Mouse (Mus musculus) liver, adult (tissue): ENCODE results near the gene Cmss1.

Source experiments
- GATA4 ChIP-seq: IDR thresholded peaks from 2 replicates; pipeline ENCODE4 v1.6.1; 2014; ENCODE audit warnings: mild to moderate bottlenecking, low read length; ENCODE audit not compliant: insufficient replicate concordance

The Cmss1 gene

DNA sequence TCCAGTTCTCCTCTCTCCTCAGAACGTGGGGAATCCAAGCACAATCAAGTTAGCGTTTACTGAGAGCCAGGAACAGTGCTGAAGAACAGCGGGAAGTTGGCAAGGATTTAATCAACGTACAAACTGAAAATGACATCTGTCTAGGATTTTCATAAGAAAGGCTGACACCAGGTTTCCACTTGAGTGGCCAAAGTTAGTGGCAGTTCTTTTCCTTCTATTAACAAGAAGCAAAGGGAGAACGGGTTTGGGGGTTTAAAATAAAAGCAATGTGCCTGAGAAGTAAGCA, 266.1 kb downstream of the Cmss1 start:
- no peak for TF ChIP-seq GATA4

DNA sequence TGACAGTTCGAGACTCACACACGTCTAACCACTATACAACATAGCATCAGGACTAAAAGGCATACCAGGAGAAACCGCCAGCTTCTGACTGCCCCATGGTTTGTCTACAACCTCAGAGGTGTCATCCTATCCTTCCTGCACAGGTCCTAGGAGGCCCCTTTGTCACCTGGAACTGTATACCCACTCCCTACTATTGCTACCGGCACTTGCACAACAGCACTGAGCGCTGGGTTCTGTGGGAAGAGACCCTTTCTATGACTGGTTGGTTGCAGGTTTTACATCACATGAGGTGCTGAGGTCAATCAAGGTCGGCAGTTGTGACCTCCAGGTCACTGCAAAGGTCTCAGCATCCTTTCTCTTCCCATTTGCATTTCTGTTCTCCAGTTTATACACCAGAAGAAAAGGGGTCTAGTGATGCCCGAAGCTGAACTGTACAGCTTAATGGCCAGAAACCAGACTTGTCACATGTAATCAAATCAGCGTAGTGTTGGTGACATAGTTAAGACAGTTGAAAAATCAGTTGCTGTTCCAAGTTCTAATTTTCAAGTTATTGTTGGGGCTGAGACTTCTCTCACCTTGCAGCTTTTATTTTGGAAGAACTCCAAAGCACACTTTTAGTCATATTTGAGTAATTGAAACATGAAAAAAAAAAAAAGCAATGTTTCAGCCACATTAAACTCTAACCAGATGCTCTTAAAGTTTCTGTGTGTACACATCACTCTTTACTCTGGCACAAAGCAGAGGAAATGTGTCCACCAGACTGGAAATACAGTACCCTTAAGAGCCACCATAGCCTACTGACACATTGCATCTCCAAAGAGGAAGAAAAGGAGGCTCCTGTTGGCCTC, 266.7 kb downstream of the Cmss1 start:
- TF ChIP-seq GATA4 = no peak

DNA sequence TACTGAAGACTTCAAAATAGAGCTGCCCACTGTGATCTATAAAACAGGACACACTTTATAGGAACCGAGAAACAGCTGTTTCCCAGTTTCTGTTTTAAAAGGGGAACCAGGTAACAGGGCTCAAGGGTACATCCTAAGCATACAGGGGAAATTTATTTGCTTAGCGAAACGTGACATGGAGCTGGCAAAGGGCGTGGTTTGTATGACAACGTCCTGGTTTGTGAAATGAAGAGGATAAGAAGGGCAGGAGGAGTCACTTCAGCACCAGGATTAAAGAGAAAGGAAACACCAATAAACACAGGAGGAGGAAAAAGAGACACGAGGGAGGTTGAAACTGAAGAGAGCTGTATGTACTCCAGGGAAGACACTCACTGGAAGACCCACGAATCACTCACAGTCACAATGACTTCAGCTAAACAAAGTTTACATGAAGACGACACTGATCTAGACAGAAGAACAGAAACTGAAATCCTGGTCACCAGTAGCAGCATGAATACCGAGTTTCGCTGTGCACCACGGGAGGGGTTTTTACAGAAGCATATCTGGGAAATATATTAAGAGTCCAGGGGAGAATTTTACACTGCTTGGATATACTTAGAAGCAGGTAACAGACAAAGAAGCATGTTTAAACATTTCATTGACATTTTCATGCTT, 269.8 kb downstream of the Cmss1 start:
- TF ChIP-seq GATA4 = no peak

DNA sequence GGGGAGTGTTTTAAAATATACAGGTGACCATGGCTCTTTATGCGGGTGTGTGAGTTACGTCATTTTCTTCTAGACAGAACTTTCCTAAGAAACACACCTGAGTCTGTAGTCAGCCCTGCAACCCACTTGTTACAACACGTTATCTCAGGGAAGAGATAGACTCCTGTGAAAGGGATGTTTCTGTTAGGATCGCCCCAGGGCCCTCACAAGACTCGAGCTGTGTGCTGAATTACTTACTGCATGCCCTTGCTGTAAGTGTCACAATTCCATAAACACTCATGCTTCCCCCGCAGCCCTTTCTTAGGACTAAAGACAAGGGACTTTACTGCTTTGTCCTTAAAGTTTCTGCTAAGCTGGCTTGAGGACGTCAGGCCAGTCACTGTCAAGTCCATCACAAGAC, 274.4 kb downstream of the Cmss1 start:
- TF ChIP-seq GATA4 = no peak

DNA sequence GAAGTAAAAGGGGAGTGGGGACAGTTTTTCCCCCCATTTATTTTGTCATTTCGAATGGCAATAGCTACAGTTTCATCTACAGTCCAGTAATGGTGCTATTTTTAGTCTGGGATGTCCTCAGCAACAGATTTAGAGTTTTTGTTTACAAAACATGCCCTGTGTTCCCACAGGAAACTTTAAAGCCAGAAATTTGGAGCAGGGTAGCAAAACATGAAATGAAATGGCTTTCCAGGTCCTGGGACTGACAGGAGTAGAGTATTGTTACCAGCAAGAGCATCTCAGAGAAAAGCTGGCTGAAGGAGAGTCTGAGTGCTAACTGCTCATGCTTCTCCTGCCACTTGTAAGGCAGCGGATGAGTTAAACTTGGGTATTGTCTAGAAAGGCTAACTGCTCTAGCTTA, 276.6 kb downstream of the Cmss1 start:
- no peak for TF ChIP-seq GATA4

DNA sequence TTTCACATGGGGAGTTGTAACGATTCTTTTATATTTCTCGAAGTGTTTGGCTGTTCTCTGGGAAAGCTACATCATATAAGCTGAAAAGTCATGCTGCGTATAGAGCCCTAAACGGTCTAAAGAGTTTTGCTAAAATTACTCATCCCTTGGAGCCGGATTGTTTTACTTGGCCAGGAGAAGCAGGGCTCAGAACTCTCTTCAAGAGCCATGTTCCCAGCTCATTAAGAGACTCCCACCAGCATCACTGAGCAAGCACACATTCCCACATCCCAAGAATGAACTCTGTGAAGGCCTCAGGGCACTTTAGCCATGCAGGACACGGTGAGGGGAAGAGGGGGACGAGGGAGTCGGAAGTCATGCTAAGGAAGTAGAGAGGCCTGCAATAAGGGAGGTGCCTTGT, 277.6 kb downstream of the Cmss1 start:
- no peak for TF ChIP-seq GATA4

DNA sequence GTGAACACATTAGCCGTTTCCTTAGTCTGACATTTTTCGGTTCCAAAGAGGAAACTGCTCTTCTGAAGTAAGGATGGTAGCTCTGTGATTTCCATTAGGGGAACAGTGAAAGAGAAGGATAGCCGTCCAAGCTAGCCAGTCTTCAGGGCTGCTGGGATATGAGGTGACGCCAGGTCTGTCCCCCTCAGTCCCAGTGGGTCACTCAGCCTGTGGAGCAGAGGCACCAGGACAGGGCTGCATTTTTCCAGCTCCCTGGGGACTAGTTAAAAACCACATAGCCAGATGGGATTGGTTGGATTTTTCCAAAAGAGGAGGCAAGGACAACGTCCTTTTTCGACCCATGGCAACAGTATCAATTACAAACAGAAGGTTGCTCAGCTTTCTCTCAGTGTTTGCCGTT, 279.7 kb downstream of the Cmss1 start:
- no peak for TF ChIP-seq GATA4

- TF ChIP-seq GATA4 = no peak
Observed at GRCm38 (mm10) chr16:57319284-57320124, 287.2 kb downstream of the Cmss1 start.

DNA sequence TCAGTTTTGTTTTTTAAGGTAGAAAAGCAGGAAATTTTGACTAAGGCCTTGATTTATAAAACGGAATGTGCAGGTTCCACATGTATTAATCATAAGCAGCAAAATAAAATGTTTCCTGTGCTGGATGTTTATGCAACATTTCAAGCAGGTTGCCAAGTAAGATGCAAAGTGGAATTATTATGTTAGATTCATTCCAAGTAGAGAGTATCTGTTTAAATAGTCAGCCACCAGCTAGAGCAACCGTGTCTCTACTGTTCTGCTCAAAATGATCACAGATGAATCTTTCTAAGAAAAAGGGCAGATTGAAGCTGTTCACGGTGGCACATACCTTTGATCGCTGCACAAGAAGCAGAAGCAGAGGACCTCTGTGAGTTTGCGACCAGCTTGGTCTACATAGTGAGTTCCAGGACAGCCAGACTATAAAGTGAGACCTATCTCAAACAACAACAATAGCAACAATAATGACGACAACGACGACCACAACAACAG, 288.0 kb downstream of the Cmss1 start:
- no peak for TF ChIP-seq GATA4

GRCm38 (mm10) chr16:57317882-57318636, 288.6 kb downstream of the Cmss1 start:
- TF ChIP-seq GATA4 = no peak

- no peak for TF ChIP-seq GATA4
Observed at GRCm38 (mm10) chr16:57317127-57317526, 289.5 kb downstream of the Cmss1 start.

- TF ChIP-seq GATA4 = no peak
Observed at GRCm38 (mm10) chr16:57315026-57315425, 291.6 kb downstream of the Cmss1 start.

GRCm38 (mm10) chr16:57314236-57314635, 292.4 kb downstream of the Cmss1 start:
- no peak for TF ChIP-seq GATA4

DNA sequence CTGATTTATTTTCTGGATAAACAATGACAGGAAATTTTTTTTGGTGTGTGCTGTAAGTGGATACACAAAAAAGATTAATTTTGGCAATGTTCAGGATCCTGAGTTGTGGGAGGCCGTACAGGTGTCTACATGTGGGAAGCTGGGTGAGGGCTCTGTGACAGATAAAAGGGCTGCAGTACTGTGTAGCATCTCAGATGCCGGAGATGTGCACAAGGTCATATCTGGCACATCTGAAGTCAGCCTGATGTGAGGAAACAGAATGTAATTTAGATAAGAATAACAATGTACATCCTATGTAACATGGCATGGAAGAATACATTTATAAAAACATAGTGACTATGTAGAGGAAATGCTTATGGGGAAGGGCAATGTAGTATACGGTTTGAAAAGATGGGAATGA, 293.2 kb downstream of the Cmss1 start:
- TF ChIP-seq GATA4 = no peak

DNA sequence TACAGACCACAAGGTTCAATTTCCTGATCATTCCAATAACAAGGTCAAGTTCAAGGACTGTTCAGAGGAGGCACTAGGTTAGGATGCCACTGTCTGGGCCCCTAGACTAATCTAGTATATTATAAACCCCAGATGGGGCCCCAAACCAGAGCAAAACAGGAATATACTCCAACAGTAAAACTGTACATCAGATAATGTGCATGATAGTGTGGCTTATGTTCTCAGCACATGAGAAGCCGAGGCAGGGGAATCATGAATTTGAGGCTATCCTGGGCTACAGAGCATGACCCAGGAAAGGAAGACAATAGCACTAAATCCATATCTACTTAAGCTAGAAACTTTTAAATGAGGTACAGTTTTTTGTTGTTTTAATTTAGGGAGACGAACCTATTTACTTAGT, 294.5 kb downstream of the Cmss1 start:
- no peak for TF ChIP-seq GATA4

GRCm38 (mm10) chr16:57305463-57305862, 301.2 kb downstream of the Cmss1 start:
- no peak for TF ChIP-seq GATA4

GRCm38 (mm10) chr16:57303716-57304115, 302.9 kb downstream of the Cmss1 start:
- no peak for TF ChIP-seq GATA4
